ENCODE assay signal across 21 mouse cellular contexts in the genomic region with DNA sequence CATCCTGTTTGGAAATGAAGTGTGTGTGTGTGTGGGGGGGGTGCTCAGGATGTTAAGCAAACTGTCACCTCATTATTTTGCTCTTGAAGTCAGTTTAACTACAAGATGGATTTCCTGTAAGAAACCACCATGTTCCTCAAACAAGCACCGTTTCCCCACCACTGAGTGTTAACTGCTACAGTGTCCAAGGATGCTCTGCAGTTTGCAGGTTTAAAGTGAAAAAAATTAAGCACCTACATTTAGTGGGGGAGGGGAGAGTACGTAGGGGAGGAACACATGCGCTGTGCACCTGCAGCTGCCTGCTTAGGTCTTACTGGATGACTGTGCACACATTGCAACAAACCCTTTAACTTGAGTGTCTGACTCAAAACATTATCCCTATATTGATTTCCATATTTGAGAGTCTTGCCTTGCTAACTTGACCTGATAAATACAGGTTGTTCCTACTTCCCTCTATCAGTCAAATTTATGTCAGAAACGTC. TPM values are rescaled to one million over a fixed set of nuclear protein-coding genes. Genes with fewer than 3 reads are reported as not detected.
DNase-seq lines count a peak whose midpoint lies in the region; ATAC-seq and TF ChIP-seq lines count a peak whose summit lies in the region.
"Had no signal": no experiment of that assay in that cellular context is flagged by ENCODE, and none has a peak within 500 bp of the region (broad histone marks: within the 10 kb centered on the region; RNA-seq: fewer than 3 reads in every experiment).

No protein-coding gene starts in this region.

- H3K79me2 ChIP-seq in CH12.LX (replicated peaks; ENCODE audit: control insufficient read depth, extremely low read depth, insufficient read depth, poor library complexity, severe bottlenecking) = no peaks in the 10 kb centered on the region

- H3K4me3 ChIP-seq in CH12.LX (replicated peaks in 1 of 3; ENCODE audit: low read depth in 2 of 3, low read length in 2 of 3, poor library complexity in 1 of 3) = no peak overlapping the region
- no peak overlapping the region for H3K4me3 ChIP-seq in lung, postnatal 0 days (ENCODE audit: low read depth, low read length)
- H3K4me3 ChIP-seq in thymus, adult 2 months (ENCODE audit: control insufficient read depth, insufficient read depth, low read length) = no peak overlapping the region
- no peak overlapping the region for H3K4me3 ChIP-seq in hindbrain, postnatal 0 days (ENCODE audit: low read length)
- H3K4me3 ChIP-seq: erythroblast, embryonic 14.5 days; myocyte had no signal

- dilution Hi-C loops in CH12.LX (cut with MboI; ENCODE audit: extremely low pct_ligation_motif_present, extremely low pct_unique_long_range_greater_than_20kb, low sequenced_read_pairs) = no loop called here

- H3K27me3 ChIP-seq in CH12.LX (replicated peaks) = no peaks in the 10 kb centered on the region
- H3K27me3 ChIP-seq in lung, postnatal 0 days (replicated peaks; ENCODE audit: insufficient read depth, low read length) = no peaks in the 10 kb centered on the region
- no peaks in the 10 kb centered on the region for H3K27me3 ChIP-seq in thymus, adult 2 months (ENCODE audit: control insufficient read depth, insufficient read depth, low read length)
- H3K27me3 ChIP-seq in hindbrain, postnatal 0 days (ENCODE audit: insufficient read depth, low read length) = no peaks in the 10 kb centered on the region

- H3K36me3 ChIP-seq in CH12.LX (replicated peaks in 1 of 2; ENCODE audit: control insufficient read depth in 1 of 2, insufficient read depth in 1 of 2, low read length in 1 of 2) = no peaks in the 10 kb centered on the region
- H3K36me3 ChIP-seq in lung, postnatal 0 days (ENCODE audit: insufficient read depth, low read length) = no peaks in the 10 kb centered on the region
- H3K36me3 ChIP-seq in thymus, adult 2 months (ENCODE audit: control insufficient read depth, insufficient read depth, low read length) = no peaks in the 10 kb centered on the region
- H3K36me3 ChIP-seq in hindbrain, postnatal 0 days (ENCODE audit: insufficient read depth, low read length) = no peaks in the 10 kb centered on the region

- no peak for TF ChIP-seq CTCF in CH12.LX (conservative IDR thresholded peaks at IDR 0.05 in 1 of 2, IDR thresholded peaks at IDR 0.05 in 1 of 2; ENCODE audit: low read depth in 2 of 2, low read length in 2 of 2)
- no peak for TF ChIP-seq CTCF in lung, postnatal 0 days (IDR thresholded peaks at IDR 0.05)
- no peak for TF ChIP-seq CTCF in thymus, adult 2 months (IDR thresholded peaks at IDR 0.05; ENCODE audit: borderline replicate concordance, control insufficient read depth, extremely low read depth, insufficient read depth, low read length, poor library complexity)
- TF ChIP-seq CTCF in hindbrain, postnatal 0 days (IDR thresholded peaks at IDR 0.05; ENCODE audit: low read depth) = no peak

- WGBS in lung, postnatal 0 days = 30% methylated on average over 4 of the region's 4 CpGs
- WGBS in thymus, adult 2 months = 4% methylated on average over 4 of the region's 4 CpGs
- 82% methylated on average over 4 of the region's 4 CpGs for WGBS in hindbrain, postnatal 0 days

- no peak overlapping the region for H3K9ac ChIP-seq in CH12.LX (ENCODE audit: insufficient read depth, low read depth)
- H3K9ac ChIP-seq in lung, postnatal 0 days (replicated peaks; ENCODE audit: low read depth) = no peak overlapping the region
- no peak overlapping the region for H3K9ac ChIP-seq in hindbrain, postnatal 0 days (replicated peaks; ENCODE audit: low read length)
- H3K9ac ChIP-seq: forebrain, postnatal 0 days had no signal

- TF ChIP-seq RAD21 in CH12.LX (IDR thresholded peaks at IDR 0.05; ENCODE audit: low read depth, low read length) = no peak

- in situ Hi-C loops in CH12.LX (cut with MboI; ENCODE audit: low pct_ligation_motif_present, low pct_unique_long_range_greater_than_20kb, low sequenced_read_pairs) = no loop called here

- H3K27ac ChIP-seq in CH12.LX (ENCODE audit: insufficient read depth, low read depth) = no peak overlapping the region
- no peak overlapping the region for H3K27ac ChIP-seq in lung, postnatal 0 days (ENCODE audit: low read length)
- peak overlapping the region; percentile 73 for H3K27ac ChIP-seq in thymus, adult 2 months (ENCODE audit: control insufficient read depth, insufficient read depth, low read length)
- no peak overlapping the region for H3K27ac ChIP-seq in hindbrain, postnatal 0 days

- TF ChIP-seq EP300 in CH12.LX (IDR thresholded peaks at IDR 0.05; ENCODE audit: low read length) = peak; percentile 92
- TF ChIP-seq EP300 in lung, postnatal 0 days (IDR thresholded peaks at IDR 0.05) = no peak

- no peak for TF ChIP-seq POLR2A in CH12.LX (IDR thresholded peaks at IDR 0.05; ENCODE audit: low read depth, low read length)
- no peak for TF ChIP-seq POLR2A in thymus, adult 2 months (IDR thresholded peaks at IDR 0.05; ENCODE audit: control insufficient read depth, extremely low read depth, insufficient read depth, low read length, poor library complexity)

- ATAC-seq in lung, postnatal 0 days = 0 out of 2 replicates have a peak, but pooled peaks have one; percentile 26
- ATAC-seq in hindbrain, postnatal 0 days = no peak
- ATAC-seq: forebrain, postnatal 0 days; hindbrain, embryonic 16.5 days had no signal

- peak overlapping the region; percentile 33; the same call in 1 of the 2 replicates for H3K4me2 ChIP-seq in CH12.LX (ENCODE audit: insufficient read depth, low read depth, poor library complexity, severe bottlenecking)
- H3K4me2 ChIP-seq in lung, postnatal 0 days (replicated peaks; ENCODE audit: low read depth, low read length) = no peak overlapping the region
- H3K4me2 ChIP-seq in hindbrain, postnatal 0 days (ENCODE audit: low read depth, low read length) = no peak overlapping the region
- H3K4me2 ChIP-seq: midbrain, embryonic 11.5 days had no signal

- peak; percentile 71 for DNase-seq in A20 (ENCODE audit: low read depth, low spot score)
- peak; percentile 51 for DNase-seq in CH12.LX (ENCODE audit: extremely low read depth)
- peak; percentile 33 for DNase-seq in lung, postnatal 0 days (ENCODE audit: low spot score)
- DNase-seq in thymus, adult 2 months = peak; percentile 50
- no peak for DNase-seq in hindbrain, postnatal 0 days (ENCODE audit: low spot score)
- no peak for DNase-seq in urinary bladder, adult 2 months (ENCODE audit: low spot score)
- no peak for DNase-seq in cerebellum, postnatal 10 days
- DNase-seq: adrenal gland, adult 2 months; cerebellum, adult 8-10 months; forebrain, postnatal 0 days; gastrocnemius, postnatal 36 days; liver; right cerebral cortex, postnatal 14 days had no signal

- H3K4me1 ChIP-seq in CH12.LX (ENCODE audit: control insufficient read depth in 1 of 2, insufficient read depth in 2 of 2) = peaks cover 7 to 10% of the 10 kb centered on the region in 2 experiments; a peak in 2 of 4 replicates
- H3K4me1 ChIP-seq in lung, postnatal 0 days (ENCODE audit: insufficient read depth, low read depth, low read length) = no peaks in the 10 kb centered on the region
- peaks cover 10% of the 10 kb centered on the region for H3K4me1 ChIP-seq in thymus, adult 2 months (replicated peaks; ENCODE audit: control insufficient read depth, insufficient read depth, low read length)
- H3K4me1 ChIP-seq in hindbrain, postnatal 0 days (ENCODE audit: insufficient read depth, low read length) = no peaks in the 10 kb centered on the region

- peaks cover 32% of the 10 kb centered on the region for H3K9me3 ChIP-seq in CH12.LX (replicated peaks; ENCODE audit: low read length)
- H3K9me3 ChIP-seq in lung, postnatal 0 days (ENCODE audit: low read length) = no peaks in the 10 kb centered on the region
- no peaks in the 10 kb centered on the region for H3K9me3 ChIP-seq in hindbrain, postnatal 0 days (ENCODE audit: low read length)

TF ChIP-seq in CH12.LX, 34 proteins besides CTCF, POLR2A, EP300 and RAD21 (continues in another document):
- TF ChIP-seq MAX (IDR thresholded peaks at IDR 0.05; ENCODE audit: low read length) (peak; percentile 64; the same call in 1 of the 2 replicates), MYC (IDR thresholded peaks at IDR 0.05; ENCODE audit: low read depth, low read length) (peak; percentile 76; the same call in 1 of the 2 replicates), POLR2AphosphoS2 (IDR thresholded peaks at IDR 0.05; ENCODE audit: low read depth, low read length) (no peak), ZNF384 (IDR thresholded peaks at IDR 0.05; ENCODE audit: low read depth, low read length) (peak; percentile 76), NRF1 (IDR thresholded peaks at IDR 0.05; ENCODE audit: low read depth, low read length) (peak; percentile 65), CHD1 (IDR thresholded peaks at IDR 0.05; ENCODE audit: low read depth, low read length) (no peak), E2F4 (IDR thresholded peaks at IDR 0.05; ENCODE audit: insufficient replicate concordance, low read depth, low read length) (no peak), USF2 (conservative IDR thresholded peaks at IDR 0.05; ENCODE audit: low read depth, low read length) (no peak)

RNA-seq across cellular contexts. Expression of a gene that starts 16.9 kb away (rescaled TPM):
- not detected in 2 replicates for total RNA-seq in CH12.LX (2012; rRNA removed)
- total RNA-seq in CH12.LX (2014; rRNA removed) = not detected in 2 replicates
- polyA plus RNA-seq in CH12.LX (2012; ENCODE audit: insufficient read length, low read depth) = not detected in 2 replicates
- polyA plus RNA-seq in lung, postnatal 0 days (2015; fragmentation: Nextera tagmentation; extraction: Ambion mirVana) = 0.16 TPM in 1 of 2 replicates, not detected in the other
- polyA plus RNA-seq in thymus, adult 2 months (2012; rRNA removed) = 25.5 and 34.4 TPM in 2 replicates
- total RNA-seq in hindbrain, postnatal 0 days (2014; rRNA removed) = under 0.01 and 0.04 TPM in 2 replicates
- polyA plus RNA-seq in hindbrain, postnatal 0 days (2015; fragmentation: Nextera tagmentation; extraction: Ambion mirVana) = 0.29 TPM in 1 of 2 replicates, not detected in the other
- 0.12 and 0.18 TPM in 2 replicates for polyA plus RNA-seq in urinary bladder, adult 2 months (2012; rRNA removed)
- total RNA-seq: adrenal gland, adult 2 months had no signal
- polyA plus RNA-seq: adrenal gland, adult 2 months; erythroblast, embryonic 14.5 days; forebrain, postnatal 0 days; heart, postnatal 0 days; kidney, embryonic 14.5 days; midbrain, embryonic 11.5 days; myocyte had no signal

RNA-seq across cellular contexts. Expression of a gene that starts 27.9 kb away (rescaled TPM):
- total RNA-seq in CH12.LX (2012; rRNA removed) (not detected in 2 replicates), CH12.LX (2014; rRNA removed) (not detected in 2 replicates)
- not detected in 2 replicates for polyA plus RNA-seq in CH12.LX (2012; ENCODE audit: insufficient read length, low read depth)
- polyA plus RNA-seq in lung, postnatal 0 days (2015; fragmentation: Nextera tagmentation; extraction: Ambion mirVana) = 0.20 and 0.42 TPM in 2 replicates
- polyA plus RNA-seq in thymus, adult 2 months (2012; rRNA removed) = 0.36 and 0.43 TPM in 2 replicates
- total RNA-seq in hindbrain, postnatal 0 days (2014; rRNA removed) = not detected in 2 replicates
- polyA plus RNA-seq in hindbrain, postnatal 0 days (2015; fragmentation: Nextera tagmentation; extraction: Ambion mirVana) = not detected in 2 replicates
- not detected in 2 replicates for polyA plus RNA-seq in urinary bladder, adult 2 months (2012; rRNA removed)
- total RNA-seq: adrenal gland, adult 2 months; forebrain, postnatal 0 days; gastrocnemius, postnatal 36 days; layer of hippocampus, adult 18-20 months; left cerebral cortex, postnatal 10 days had no signal
- polyA plus RNA-seq: adrenal gland, adult 2 months; erythroblast, embryonic 14.5 days; forebrain, postnatal 0 days; heart, postnatal 0 days; hindbrain, embryonic 16.5 days; kidney, embryonic 14.5 days; midbrain, embryonic 11.5 days; myocyte had no signal

RNA-seq across cellular contexts. Expression of a gene that starts 53.6 kb away (rescaled TPM):
- total RNA-seq in CH12.LX (2012; rRNA removed) (not detected in 2 replicates), CH12.LX (2014; rRNA removed) (not detected in 2 replicates)
- not detected in 2 replicates for polyA plus RNA-seq in CH12.LX (2012; ENCODE audit: insufficient read length, low read depth)
- 693 and 1,146 TPM in 2 replicates for polyA plus RNA-seq in lung, postnatal 0 days (2015; fragmentation: Nextera tagmentation; extraction: Ambion mirVana)
- polyA plus RNA-seq in thymus, adult 2 months (2012; rRNA removed) = 32.0 and 56.9 TPM in 2 replicates
- total RNA-seq in hindbrain, postnatal 0 days (2014; rRNA removed) = not detected in 2 replicates
- not detected in 2 replicates for polyA plus RNA-seq in hindbrain, postnatal 0 days (2015; fragmentation: Nextera tagmentation; extraction: Ambion mirVana)
- 193 and 210 TPM in 2 replicates for polyA plus RNA-seq in urinary bladder, adult 2 months (2012; rRNA removed)
- total RNA-seq: forebrain, postnatal 0 days; layer of hippocampus, adult 18-20 months; left cerebral cortex, postnatal 10 days had no signal
- polyA plus RNA-seq: erythroblast, embryonic 14.5 days; hindbrain, embryonic 16.5 days; kidney, embryonic 14.5 days; midbrain, embryonic 11.5 days; myocyte had no signal

Comparison
In these comparisons a context has a peak if more than half of its experiments do, and no peak if none do; other contexts are left out.
1. DNase-seq: peak in A20 (single experiment), CH12.LX (single experiment), lung, postnatal 0 days (single experiment) and thymus, adult 2 months (single experiment); none in hindbrain, postnatal 0 days (single experiment), urinary bladder, adult 2 months (single experiment) and cerebellum, postnatal 10 days (0 of 2).
2. RNA of a gene that starts 16.9 kb away (polyA plus RNA-seq): 25.5 to 34.4 TPM in thymus, adult 2 months; 0.12 to 0.18 TPM in urinary bladder, adult 2 months, 0.16 TPM in lung, postnatal 0 days, 0.29 TPM in hindbrain, postnatal 0 days and not detected in CH12.LX; every median in the first group is over 10 times any median in the second.
3. RNA of a gene that starts 53.6 kb away (polyA plus RNA-seq): 693 to 1,146 TPM in lung, postnatal 0 days, 193 to 210 TPM in urinary bladder, adult 2 months and 32.0 to 56.9 TPM in thymus, adult 2 months; not detected in hindbrain, postnatal 0 days and not detected in CH12.LX; every median in the first group is over 10 times any median in the second.